Mouse (Mus musculus): Measurements from ENCODE around the gene E2f7. TPM values are rescaled to one million over a fixed set of nuclear protein-coding genes. Genes with fewer than 3 reads are reported as not detected.
A peak's percentile ranks its signal among the peaks of the same experiment; 100 is the strongest.

The E2f7 gene
- under 1 TPM; 0.33 to 0.86 TPM for total RNA-seq (2021)
- long read RNA-seq, experiment 1: 0 reads
- long read RNA-seq, experiment 2, partial matches to known transcripts: 1 of 1 reads
- long read RNA-seq, experiment 2, other reads (novel, unspliced or antisense): 0 of 1 reads

GRCm38 (mm10) chr10:110744686-110745639 lies at the start of gene E2f7:
Gene E2f7, plus strand, starts transcription at chr10:110745439.
- Histone ChIP-seq H3K27ac (peak within 1 kb of the TSS; percentile 55; the same call in 1 of the 2 replicates), H3K4me3 (peak within 1 kb of the TSS; percentile 71)
- DNase-seq (ENCODE audit: low spot score in 2 of 2): peak; percentile 78 to 86
- no peak; the same call in 1 of the 2 replicates for TF ChIP-seq CTCF (conservative IDR thresholded peaks at IDR 0.05)

- no peak for DNase-seq (ENCODE audit: low spot score in 2 of 2)
- no peak overlapping the region for H3K27ac ChIP-seq
- H3K4me3 ChIP-seq: no peak overlapping the region
- TF ChIP-seq CTCF (conservative IDR thresholded peaks at IDR 0.05): no peak
Measured at GRCm38 (mm10) chr10:110701276-110701675, 44.0 kb upstream of the E2f7 start.

- Histone ChIP-seq H3K4me3 (no peak overlapping the region), H3K27ac (no peak overlapping the region)
- peak in 1 of 2 experiments; percentile 10 for DNase-seq (ENCODE audit: low spot score in 2 of 2)
- peak; percentile 63 for TF ChIP-seq CTCF (conservative IDR thresholded peaks at IDR 0.05)
Measured at GRCm38 (mm10) chr10:110705672-110706071, 39.6 kb upstream of the E2f7 start.

GRCm38 (mm10) chr10:110707390-110708113 lies 37.7 kb upstream of the E2f7 start:
- H3K27ac ChIP-seq: no peak overlapping the region
- peak; percentile 69 for TF ChIP-seq CTCF (conservative IDR thresholded peaks at IDR 0.05)
- DNase-seq (ENCODE audit: low spot score in 2 of 2): peak in 1 of 2 experiments; percentile 11

GRCm38 (mm10) chr10:110716887-110717286 lies 28.4 kb upstream of the E2f7 start:
- Histone ChIP-seq H3K27ac (no peak overlapping the region), H3K4me3 (no peak overlapping the region)
- DNase-seq (ENCODE audit: low spot score in 2 of 2): no peak
- no peak for TF ChIP-seq CTCF (conservative IDR thresholded peaks at IDR 0.05)

More at GRCm38 (mm10) chr10:110707390-110708113, 37.7 kb upstream of the E2f7 start:
- no peak overlapping the region for H3K4me3 ChIP-seq

GRCm38 (mm10) chr10:110726431-110726830 lies 18.8 kb upstream of the E2f7 start:
- Histone ChIP-seq H3K27ac (no peak overlapping the region), H3K4me3 (no peak overlapping the region)
- DNase-seq (ENCODE audit: low spot score in 2 of 2): no peak
- no peak for TF ChIP-seq CTCF (conservative IDR thresholded peaks at IDR 0.05)

- TF ChIP-seq CTCF (conservative IDR thresholded peaks at IDR 0.05): peak; percentile 93
- Histone ChIP-seq H3K4me3 (no peak overlapping the region), H3K27ac (no peak overlapping the region)
- peak in 1 of 2 experiments; percentile 46 for DNase-seq (ENCODE audit: low spot score in 2 of 2)
Measured at GRCm38 (mm10) chr10:110727816-110728215, 17.4 kb upstream of the E2f7 start.

- no peak overlapping the region for H3K27ac ChIP-seq
- peak; percentile 69 to 80 for DNase-seq (ENCODE audit: low spot score in 2 of 2)
- peak; percentile 89 for TF ChIP-seq CTCF (conservative IDR thresholded peaks at IDR 0.05)
- H3K4me3 ChIP-seq: no peak overlapping the region
Measured at GRCm38 (mm10) chr10:110733343-110733742, 11.9 kb upstream of the E2f7 start.

- TF ChIP-seq CTCF (conservative IDR thresholded peaks at IDR 0.05): no peak
- no peak overlapping the region for H3K27ac ChIP-seq
- no peak for DNase-seq (ENCODE audit: low spot score in 2 of 2)
- no peak overlapping the region for H3K4me3 ChIP-seq
Measured at GRCm38 (mm10) chr10:110743701-110744100, 1.5 kb upstream of the E2f7 start.

GRCm38 (mm10) chr10:110744120-110744519 lies 1.1 kb upstream of the E2f7 start:
- H3K4me3 ChIP-seq: no peak overlapping the region
- TF ChIP-seq CTCF (conservative IDR thresholded peaks at IDR 0.05): no peak
- DNase-seq (ENCODE audit: low spot score in 2 of 2): no peak
- H3K27ac ChIP-seq: no peak overlapping the region

- Histone ChIP-seq H3K27ac (no peak overlapping the region), H3K4me3 (peak overlapping the region; percentile 71)
- DNase-seq (ENCODE audit: low spot score in 2 of 2): no peak
- no peak for TF ChIP-seq CTCF (conservative IDR thresholded peaks at IDR 0.05)
Measured at GRCm38 (mm10) chr10:110745640-110746032, 397 bp downstream of the E2f7 start.

GRCm38 (mm10) chr10:110749081-110749480 lies 3.8 kb downstream of the E2f7 start:
- TF ChIP-seq CTCF (conservative IDR thresholded peaks at IDR 0.05): no peak
- H3K27ac ChIP-seq: no peak overlapping the region
- DNase-seq (ENCODE audit: low spot score in 2 of 2): no peak
- H3K4me3 ChIP-seq: no peak overlapping the region

All from layer of hippocampus, adult 2 months (tissue).